Mouse (Mus musculus): ENCODE data around the gene Notch1.
A peak's percentile ranks its signal among the peaks of the same experiment; 100 is the strongest.

Gene Notch1

DNA sequence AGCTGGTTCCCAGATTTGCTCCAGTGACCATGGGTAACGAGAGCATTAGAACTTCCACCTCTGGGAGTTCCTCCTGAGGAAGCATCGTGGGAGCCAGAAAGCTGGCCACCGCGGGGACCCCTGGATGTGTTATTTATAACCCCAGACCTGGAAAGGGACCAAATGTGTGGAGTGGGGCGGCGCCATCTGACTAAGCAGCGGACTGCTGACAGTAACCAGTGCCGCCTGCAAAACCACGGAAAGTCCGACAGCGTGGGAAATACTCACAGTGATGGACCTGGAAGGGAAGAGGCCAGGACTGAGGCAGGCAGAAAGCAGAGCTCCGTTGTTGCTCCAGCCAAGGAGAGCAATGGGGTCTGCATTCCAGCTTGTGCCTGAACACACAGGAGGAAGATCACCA lies at the start of gene Notch1:
Gene Notch1 (minus strand): TSS at position 389 of the 400 bp plus-strand sequence.
- DNase-seq: peak; percentile 69 to 72

- peak; percentile 56 to 67 for DNase-seq
Observed at GRCm38 (mm10) chr2:26566221-26566620, 49.8 kb upstream of the Notch1 start.

- peak; percentile 55 to 66 for DNase-seq
Observed at GRCm38 (mm10) chr2:26561351-26562016, 45.0 kb upstream of the Notch1 start.

DNA sequence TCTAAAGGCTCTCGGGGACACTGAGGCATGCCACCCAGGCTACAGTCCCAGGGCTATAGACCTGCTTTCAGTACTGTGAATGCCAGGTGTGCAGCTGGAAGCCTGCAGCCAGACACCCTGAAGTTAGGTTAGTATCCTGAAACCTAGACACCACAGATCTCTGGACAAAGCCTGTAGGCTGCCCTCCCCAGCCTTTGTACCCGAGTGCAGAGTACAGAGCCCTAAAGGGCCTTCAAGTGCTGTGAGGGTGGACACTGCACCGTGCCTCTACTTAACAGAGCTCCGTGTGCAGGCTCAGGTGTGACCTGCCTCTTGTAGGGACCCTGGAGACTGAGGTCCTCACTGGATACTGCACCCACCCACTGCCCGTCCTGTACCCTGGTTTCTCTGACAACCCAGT lies 44.0 kb upstream of the Notch1 start:
- no peak for DNase-seq

DNA sequence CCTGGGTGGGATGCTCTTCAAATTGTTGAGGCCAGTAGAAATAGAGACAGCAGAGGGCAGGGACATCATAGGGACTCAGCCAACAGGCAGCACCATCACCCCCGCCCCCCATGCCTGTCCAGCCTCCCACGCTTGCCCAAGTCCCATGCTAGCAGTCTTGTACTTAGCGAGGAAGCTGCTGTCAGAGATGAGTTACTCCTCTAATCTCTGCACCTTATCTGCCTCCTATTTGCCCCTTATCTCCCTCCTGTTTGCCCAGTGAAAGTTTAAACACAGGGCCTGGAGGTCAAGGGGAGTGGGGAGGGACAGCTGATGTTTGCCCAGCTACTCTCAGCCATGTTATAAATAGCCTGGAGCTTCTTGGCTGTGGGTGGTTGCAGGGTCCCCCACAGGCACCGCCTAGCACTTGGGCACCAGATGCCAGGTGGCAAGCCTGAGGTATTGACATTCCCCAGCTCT lies 40.1 kb upstream of the Notch1 start:
- DNase-seq: no peak

DNA sequence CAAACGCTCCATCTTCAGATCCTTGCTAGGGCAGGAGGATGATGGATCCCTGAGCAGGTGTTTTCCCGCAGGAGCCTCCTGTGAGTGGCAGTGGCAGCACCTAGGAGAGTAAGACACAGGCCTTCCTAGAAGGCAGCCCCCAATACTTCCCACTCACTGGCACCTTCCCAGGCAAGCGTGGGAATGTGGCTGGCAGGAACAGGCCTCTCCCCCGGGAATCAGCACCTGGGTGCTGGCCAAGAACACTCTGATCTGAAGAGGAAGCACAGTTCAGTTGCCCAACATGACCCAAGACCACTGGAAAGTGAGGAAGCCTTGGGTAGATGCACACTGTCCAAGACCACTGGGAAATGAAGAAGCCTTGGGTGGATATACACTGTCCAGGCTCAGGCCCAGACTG lies 38.6 kb upstream of the Notch1 start:
- peak; percentile 47 to 65 for DNase-seq

DNA sequence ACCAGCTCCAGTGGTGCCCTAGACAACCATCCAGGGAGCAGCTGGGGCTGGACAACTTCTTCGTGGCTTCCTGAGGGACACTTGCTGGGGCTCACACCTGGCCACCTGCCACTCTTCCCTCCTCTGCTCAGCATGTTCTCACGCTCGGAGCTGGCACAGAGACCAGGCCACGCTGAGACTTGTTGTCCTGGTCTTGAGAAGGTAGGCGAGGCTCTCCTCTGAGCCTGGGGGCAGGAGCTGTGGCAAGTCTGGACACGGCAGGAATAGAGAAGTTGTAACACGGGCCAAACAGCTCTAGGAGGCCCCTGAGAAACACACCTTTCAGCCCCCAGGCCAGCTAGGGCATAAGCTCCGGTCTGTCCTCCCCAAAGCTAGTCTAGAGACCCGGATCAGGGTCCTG lies 37.4 kb upstream of the Notch1 start:
- no peak for DNase-seq

DNA sequence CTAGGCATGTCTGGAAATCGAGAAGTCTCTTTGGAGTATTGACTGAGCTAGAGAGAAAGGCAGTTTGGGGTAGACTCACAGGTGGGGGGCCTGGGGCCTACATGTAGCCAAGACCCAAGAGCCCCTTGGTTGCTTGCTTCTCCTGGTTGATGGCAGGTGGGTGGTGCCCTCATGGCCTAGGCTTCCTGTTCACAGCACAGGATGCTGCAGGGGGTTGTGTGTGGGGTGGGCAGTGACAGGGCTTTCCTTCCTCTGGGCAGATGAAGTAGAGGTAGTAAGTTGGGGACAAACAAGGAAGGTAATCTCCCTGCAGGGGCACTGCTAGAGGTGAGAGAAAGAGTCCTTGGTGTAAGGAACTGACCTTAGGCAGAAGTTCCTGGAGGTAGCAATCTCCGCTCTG lies 35.6 kb upstream of the Notch1 start:
- DNase-seq: no peak

- no peak for DNase-seq
Observed at GRCm38 (mm10) chr2:26551446-26551845, 35.0 kb upstream of the Notch1 start.

DNA sequence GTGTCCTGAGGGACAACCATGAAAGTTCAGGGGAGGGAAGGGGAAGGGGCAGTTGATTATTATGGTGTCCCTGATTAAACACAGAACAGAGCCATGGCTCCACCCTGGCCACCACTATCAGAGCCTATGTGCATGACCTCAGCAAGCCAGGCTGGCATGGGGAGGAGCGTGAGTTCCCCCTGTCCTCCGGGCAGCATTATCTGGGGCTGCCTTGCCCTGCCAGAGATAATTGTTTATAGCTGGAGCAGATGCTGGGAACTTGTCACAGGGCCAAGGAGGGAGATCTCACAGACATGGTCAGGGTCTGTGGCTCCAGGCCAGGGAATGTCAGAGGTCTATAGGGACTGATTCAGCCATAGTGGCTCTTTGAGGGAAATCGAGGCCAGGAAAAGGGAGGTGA lies 34.3 kb upstream of the Notch1 start:
- DNase-seq: peak; percentile 44 to 52

GRCm38 (mm10) chr2:26550205-26550604 lies 33.7 kb upstream of the Notch1 start:
- DNase-seq: peak in 1 of 2 experiments; percentile 24

GRCm38 (mm10) chr2:26549801-26550200 lies 33.3 kb upstream of the Notch1 start:
- DNase-seq: no peak

GRCm38 (mm10) chr2:26547481-26547880 lies 31.0 kb upstream of the Notch1 start:
- DNase-seq: peak in 1 of 2 experiments; percentile 38

- no peak for DNase-seq
Observed at GRCm38 (mm10) chr2:26544265-26544664, 27.8 kb upstream of the Notch1 start.

- no peak for DNase-seq
Observed at GRCm38 (mm10) chr2:26543768-26544167, 27.3 kb upstream of the Notch1 start.

DNA sequence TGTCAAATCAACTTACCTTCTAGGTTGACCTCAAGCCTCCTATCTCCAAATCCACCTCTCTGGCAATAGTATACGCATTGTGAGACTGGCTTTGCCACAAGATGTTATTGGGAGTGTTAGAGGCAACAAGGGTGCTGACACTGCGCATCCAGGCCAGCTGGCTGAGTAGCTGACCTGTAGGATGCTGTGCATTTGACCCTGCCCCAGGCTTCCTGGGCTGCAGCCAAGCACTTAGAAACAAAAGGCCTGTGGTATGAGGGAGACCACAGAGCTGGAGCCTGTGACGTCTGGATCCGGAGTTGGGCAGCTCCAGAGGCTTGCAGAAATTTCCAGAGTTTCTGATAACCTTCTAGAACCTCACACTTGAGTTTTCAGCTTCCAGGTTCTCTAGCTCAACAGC lies 26.7 kb upstream of the Notch1 start:
- peak in 1 of 2 experiments; percentile 40 for DNase-seq

GRCm38 (mm10) chr2:26541258-26541910 lies 24.9 kb upstream of the Notch1 start:
- DNase-seq: peak; percentile 53 to 57

- DNase-seq: no peak
Observed at GRCm38 (mm10) chr2:26540721-26541120, 24.3 kb upstream of the Notch1 start.

- DNase-seq: no peak
Observed at GRCm38 (mm10) chr2:26539516-26539915, 23.1 kb upstream of the Notch1 start.

- peak in 1 of 2 experiments; percentile 59 for DNase-seq
Observed at GRCm38 (mm10) chr2:26535517-26536045, 19.1 kb upstream of the Notch1 start.

- DNase-seq: peak; percentile 79 to 80
Observed at GRCm38 (mm10) chr2:26534616-26535015, 18.2 kb upstream of the Notch1 start.

DNA sequence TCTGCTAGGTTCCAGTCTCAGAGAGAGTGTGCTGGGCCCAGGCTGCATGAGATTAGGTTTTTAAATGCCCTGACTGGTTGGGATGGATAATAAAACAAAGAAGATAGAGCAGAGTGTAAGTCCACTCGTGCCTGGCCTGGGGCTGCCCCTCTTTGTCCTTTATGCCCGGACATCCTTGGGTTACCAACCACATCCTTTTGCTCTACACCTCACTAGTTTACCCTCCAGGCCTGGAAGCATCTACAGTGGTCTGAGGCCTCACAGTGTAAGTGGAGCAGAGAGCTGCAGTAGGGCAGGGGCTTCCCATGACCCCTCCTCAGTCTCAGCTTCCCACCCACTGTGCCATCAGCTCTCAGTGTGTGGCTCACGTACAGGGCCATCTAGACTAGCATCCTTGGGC lies 17.7 kb upstream of the Notch1 start:
- DNase-seq: no peak

DNA sequence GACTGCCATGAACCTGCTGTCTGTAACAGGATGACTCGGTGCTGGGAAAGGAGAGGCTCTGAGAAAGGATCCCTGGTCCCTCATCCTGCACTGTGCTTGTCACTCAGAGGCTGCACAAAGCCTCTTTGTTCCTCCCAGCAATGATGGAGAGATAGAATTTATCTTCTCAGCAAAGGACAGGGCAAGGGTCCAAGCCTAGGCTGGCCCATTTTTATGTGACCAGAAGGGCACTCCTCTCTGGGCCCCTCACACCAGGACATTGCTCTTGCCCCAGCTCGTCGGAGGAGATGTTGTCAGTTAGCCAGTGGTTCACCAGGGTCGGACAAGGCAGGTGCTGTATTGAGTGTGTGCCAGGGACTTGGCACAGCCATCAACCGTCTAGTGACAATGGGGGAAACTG lies 16.8 kb upstream of the Notch1 start:
- DNase-seq: peak; percentile 70 to 75

- DNase-seq: no peak
Observed at GRCm38 (mm10) chr2:26531829-26532228, 15.4 kb upstream of the Notch1 start.
